Mouse (Mus musculus) monocyte, adult 5-6 weeks (primary cell): ENCODE data around the gene Fam221a. TPM values are rescaled to one million over a fixed set of nuclear protein-coding genes. Genes with fewer than 3 reads are reported as not detected.
A peak's percentile ranks its signal among the peaks of the same experiment; 100 is the strongest.

Source experiments
- ATAC-seq: fragments of 153-309, 156-312 bp; replicated peaks from 2 replicates; pipeline ENCODE4 v1.8.0; 2017; ENCODE audit warnings: mild to moderate bottlenecking; ENCODE audit not compliant: low TSS enrichment, insufficient number of reproducible peaks, severe bottlenecking, poor library complexity, low FRiP score
- total RNA-seq: library from RNA; stranded (forward); fragments of 200-1000, 200-491, 200-594 nt; gene quantifications from 3 replicates; pipeline ENCODE4 v1.2.3, GENCODE M21; 2017

Gene Fam221a
- 0.68 TPM in 1 of 3 replicates, not detected in the others for total RNA-seq

GRCm38 (mm10) chr6:49367159-49368054 is at the start of gene Fam221a:
TSS of gene Fam221a (plus strand) at chr6:49367739.
- ATAC-seq = peak; percentile 95

GRCm38 (mm10) chr6:49318966-49319594 is 48.5 kb upstream of the Fam221a start, which contains the start of gene Ccdc126:
TSS of gene Ccdc126 (plus strand) at chr6:49319274.
- peak; percentile 98 for ATAC-seq

DNA sequence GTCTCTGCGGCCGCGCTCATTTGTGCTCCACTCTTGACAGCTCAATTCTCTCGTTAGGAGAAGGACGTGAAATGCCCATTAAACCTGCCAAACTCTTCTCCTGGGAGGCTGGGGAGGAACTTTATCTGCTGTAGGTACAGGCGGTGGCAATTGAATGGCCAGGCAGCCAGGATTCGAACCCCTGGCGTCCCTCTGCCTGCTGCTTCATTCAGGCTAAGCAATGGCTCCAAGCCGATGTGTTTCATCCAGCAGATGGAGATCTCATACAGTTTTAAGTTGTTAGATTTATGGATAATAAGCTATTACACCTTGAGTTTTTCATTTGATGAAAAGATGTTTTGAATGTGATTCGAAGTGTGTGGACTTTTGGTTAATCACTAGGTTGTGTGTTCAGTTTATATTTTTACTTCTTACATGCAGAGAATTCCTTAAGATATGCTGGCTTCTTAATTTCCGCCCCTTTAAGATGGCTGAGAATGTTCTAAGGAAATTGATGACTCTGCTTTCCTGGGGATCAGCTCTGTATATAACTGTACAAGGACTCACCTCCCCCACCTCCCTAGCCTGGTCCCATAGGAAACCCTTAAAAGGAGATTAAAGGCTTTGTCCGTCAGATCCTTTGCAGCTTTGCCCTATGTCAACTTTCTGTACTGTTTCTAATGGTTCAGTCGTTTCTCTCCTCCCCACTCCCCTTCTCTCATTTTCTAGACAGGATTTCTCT is 47.8 kb upstream of the Fam221a start:
- no peak for ATAC-seq

- ATAC-seq = no peak
Measured at GRCm38 (mm10) chr6:49321341-49321740, 46.2 kb upstream of the Fam221a start.

GRCm38 (mm10) chr6:49322056-49322455 is 45.5 kb upstream of the Fam221a start:
- no peak for ATAC-seq

- no peak for ATAC-seq
Measured at GRCm38 (mm10) chr6:49322986-49323385, 44.6 kb upstream of the Fam221a start.

DNA sequence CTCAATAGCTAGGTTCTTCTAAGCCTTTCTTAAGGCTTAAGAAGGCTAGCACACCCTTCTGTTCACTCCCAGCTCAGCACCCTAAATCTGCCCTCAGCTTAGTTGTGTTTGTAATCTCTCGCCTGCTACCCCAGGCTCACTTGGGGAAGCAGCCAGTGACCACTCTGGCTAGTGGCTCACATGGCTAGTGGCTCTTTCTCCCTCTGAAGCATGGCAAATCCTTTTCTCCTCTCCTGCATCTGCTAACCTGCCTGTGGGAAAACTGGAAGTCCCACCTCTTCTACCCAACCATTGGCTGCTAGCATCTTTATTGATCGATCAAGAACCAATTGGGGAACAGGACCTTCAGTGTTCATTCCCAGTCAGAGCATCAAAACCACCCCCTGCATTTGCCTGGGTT is 43.0 kb upstream of the Fam221a start:
- ATAC-seq = no peak

- ATAC-seq = no peak
Measured at GRCm38 (mm10) chr6:49325294-49325693, 42.2 kb upstream of the Fam221a start.

- ATAC-seq = no peak
Measured at GRCm38 (mm10) chr6:49326846-49327245, 40.7 kb upstream of the Fam221a start.

- no peak for ATAC-seq
Measured at GRCm38 (mm10) chr6:49331369-49332059, 36.0 kb upstream of the Fam221a start.

DNA sequence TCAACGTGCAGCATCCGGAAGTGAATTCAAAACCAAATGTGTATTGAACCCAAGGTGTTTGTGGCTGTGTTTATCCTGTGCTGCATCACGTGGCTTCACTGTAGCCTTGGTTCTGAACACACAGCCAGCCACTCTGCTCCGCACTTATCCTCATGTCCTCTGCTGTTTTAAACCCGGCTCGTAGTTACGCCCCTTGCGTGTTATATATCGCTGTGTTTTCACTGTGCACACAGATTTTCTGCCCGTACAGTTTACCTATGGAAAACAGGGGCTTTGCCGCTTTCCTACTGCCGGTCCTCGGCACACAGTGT is 35.5 kb upstream of the Fam221a start:
- ATAC-seq = no peak

- ATAC-seq = no peak
Measured at GRCm38 (mm10) chr6:49338566-49338965, 29.0 kb upstream of the Fam221a start.

GRCm38 (mm10) chr6:49339145-49339544 is 28.4 kb upstream of the Fam221a start:
- ATAC-seq = no peak

DNA sequence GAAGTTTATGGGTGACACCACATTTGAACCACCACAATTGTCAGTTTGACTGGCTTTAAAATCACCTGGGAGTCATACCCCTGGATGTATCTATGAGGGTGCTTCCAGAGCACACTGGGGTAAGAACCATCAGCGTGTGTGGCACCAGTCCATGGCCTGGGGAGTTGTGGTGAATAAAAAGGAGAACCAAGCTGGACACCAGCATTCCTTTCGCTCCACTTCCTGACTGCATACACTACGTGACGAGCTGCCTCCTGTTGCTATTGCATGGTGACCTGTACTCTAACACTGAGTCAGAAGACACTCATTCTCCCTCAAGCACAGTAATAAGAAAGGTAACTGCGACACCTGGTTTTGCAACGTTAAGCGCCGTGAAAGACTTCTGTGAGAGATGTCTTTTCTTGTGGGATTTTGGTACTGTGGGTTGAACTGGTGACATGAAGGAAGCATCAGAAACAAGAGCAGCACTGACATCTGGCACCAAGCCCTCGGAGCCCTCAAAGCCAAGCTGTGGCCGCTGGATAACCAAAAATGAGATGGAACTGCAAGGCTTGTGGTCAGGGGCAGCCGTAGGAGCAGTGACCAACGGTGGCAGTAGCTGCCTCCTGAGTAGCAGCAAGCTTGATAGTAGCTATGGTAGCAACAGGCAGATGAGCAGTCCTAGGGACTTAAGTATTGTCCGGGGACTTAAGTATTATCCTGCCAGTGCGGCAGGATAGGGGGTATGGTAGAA is 23.6 kb upstream of the Fam221a start:
- ATAC-seq = no peak

GRCm38 (mm10) chr6:49349826-49350225 is 17.7 kb upstream of the Fam221a start:
- 0 out of 2 replicates have a peak, but pooled peaks have one; percentile 31 for ATAC-seq

DNA sequence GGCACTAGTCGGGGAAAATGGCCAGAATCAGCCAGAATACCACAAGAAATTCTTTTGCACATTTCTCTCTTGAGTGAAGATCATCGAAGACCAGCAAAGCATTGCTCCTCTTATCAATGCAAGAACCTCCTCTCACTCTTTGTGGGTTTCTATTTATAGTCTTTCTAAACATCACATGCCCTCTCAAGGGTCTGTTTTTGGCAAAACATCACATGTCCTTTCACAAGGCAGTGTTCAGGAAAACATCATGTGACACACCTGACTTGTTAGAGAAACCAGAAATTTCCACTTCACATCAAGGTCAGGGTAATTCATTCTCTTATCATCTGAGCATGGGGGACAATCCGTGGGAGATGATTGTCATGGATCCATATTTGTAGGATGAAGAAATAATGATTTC is 12.9 kb upstream of the Fam221a start:
- no peak for ATAC-seq

- no peak for ATAC-seq
Measured at GRCm38 (mm10) chr6:49355171-49355570, 12.4 kb upstream of the Fam221a start.

DNA sequence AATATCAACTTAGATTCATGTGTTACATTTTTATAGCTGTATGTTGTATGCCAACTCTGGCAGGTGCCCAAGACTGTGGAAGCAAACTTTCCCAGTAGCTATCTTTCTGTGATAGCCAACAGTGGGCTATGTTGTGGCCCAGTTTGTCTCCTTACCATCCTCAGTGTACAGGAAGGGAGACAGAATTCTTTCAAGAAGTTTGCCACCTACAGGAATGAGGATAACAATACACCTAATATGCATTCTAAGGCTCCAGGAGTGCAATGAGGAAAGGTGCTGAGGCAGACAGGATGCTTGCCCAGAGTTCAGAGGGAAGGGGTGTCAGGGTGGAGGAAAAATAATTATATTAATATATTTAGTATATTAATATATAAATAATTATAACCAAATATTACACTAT is 7.1 kb upstream of the Fam221a start:
- ATAC-seq = no peak
